Mouse (Mus musculus): Measurements from ENCODE around the gene Btbd9. TPM values are rescaled to one million over a fixed set of nuclear protein-coding genes. Genes with fewer than 3 reads are reported as not detected.
A peak's percentile ranks its signal among the peaks of the same experiment; 100 is the strongest.

Gene Btbd9
- total and polyA plus RNA-seq, 2 experiments from 2014 or later, result 85.5 to 138 TPM

DNA sequence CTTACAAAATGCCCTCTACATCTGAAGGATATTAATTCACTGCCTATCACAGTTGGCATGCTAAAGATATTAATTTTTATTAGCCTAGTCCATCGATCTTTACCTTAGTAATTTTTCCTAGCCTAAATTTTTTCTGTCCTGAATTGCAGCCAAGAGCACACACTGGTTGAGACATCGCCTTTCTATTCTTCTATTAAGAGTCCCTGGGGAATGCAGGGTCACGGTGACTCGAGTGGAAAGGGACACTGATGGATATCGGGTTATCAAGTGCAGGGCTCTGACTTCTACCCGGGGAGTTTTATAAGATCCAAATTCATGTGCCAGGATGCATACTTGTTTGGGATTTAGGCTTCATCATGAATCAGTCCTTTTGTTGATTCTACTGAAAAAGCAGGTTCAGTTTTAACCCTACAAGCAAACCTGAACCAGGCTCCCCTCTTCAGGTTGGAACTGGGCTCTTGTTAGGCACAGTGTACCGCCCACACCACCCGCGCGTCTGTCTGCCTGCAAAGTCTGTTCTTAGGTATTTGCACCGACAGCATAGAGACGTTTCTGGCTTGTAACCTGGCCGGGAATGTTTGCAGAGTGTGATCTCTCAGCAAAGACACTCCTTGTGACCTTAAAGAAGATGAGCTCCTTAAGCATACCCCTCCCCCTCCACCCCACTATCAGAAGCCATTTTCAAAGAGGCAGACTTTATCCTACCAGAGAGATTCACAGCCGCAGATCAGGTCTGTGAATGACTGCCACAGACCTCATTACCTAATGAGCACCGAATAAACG, 297.5 kb downstream of the Btbd9 start:
- no peak overlapping the region for H3K9ac ChIP-seq (replicated peaks; ENCODE audit: low read length, poor library complexity, severe bottlenecking)
- H3K4me1 ChIP-seq (ENCODE audit: insufficient read depth, low read length), result no peaks in the 10 kb centered on the region; the same call in 1 of the 2 replicates
- no peak overlapping the region for H3K4me3 ChIP-seq (ENCODE audit: low read depth, low read length)
- ATAC-seq (ENCODE audit: low FRiP score) (no peak), DNase-seq (ENCODE audit: low spot score) (no peak)
- no peak for TF ChIP-seq CTCF (IDR thresholded peaks at IDR 0.05)
- H3K4me2 ChIP-seq (ENCODE audit: low read depth, low read length, poor library complexity, severe bottlenecking), result no peak overlapping the region
- peak overlapping the region; percentile 44 for H3K27ac ChIP-seq (ENCODE audit: low read depth, low read length)
- H3K36me3 ChIP-seq (ENCODE audit: insufficient read depth, low read length), result peaks cover 2% of the 10 kb centered on the region
- no peaks in the 10 kb centered on the region for H3K9me3 ChIP-seq (ENCODE audit: low read length)
- WGBS, result 18% methylated on average over 16 of the region's 16 CpGs
- no peaks in the 10 kb centered on the region for H3K27me3 ChIP-seq (ENCODE audit: insufficient read depth, low read length)

DNA sequence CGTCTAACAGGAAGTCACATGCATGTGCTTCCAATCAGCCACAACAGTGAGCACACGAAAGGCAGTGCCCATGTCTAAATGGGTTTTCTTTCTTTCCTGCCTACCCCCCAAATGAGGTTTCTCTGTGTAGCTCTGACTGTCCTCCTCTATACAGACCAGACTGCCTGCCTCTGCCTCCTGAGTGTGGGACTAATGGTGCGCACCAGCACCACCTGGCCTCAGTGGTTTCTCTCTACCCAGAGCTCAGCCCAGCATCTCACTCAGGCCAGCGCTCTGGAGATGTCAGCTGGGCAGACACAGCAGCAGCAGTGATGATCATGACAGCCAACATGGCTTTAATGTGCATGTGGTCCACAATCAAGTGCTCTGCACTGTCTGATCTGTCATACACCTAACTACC, 299.8 kb downstream of the Btbd9 start:
- Histone ChIP-seq H3K4me1 (ENCODE audit: insufficient read depth, low read length) (no peaks in the 10 kb centered on the region; the same call in 1 of the 2 replicates), H3K4me3 (ENCODE audit: low read depth, low read length) (no peak overlapping the region), H3K27ac (ENCODE audit: low read depth, low read length) (no peak overlapping the region), H3K4me2 (ENCODE audit: low read depth, low read length, poor library complexity, severe bottlenecking) (no peak overlapping the region), H3K9me3 (ENCODE audit: low read length) (no peaks in the 10 kb centered on the region), H3K36me3 (ENCODE audit: insufficient read depth, low read length) (peaks cover 3% of the 10 kb centered on the region), H3K9ac (replicated peaks; ENCODE audit: low read length, poor library complexity, severe bottlenecking) (no peak overlapping the region), H3K27me3 (ENCODE audit: insufficient read depth, low read length) (no peaks in the 10 kb centered on the region)
- DNase-seq (ENCODE audit: low spot score) (no peak), ATAC-seq (ENCODE audit: low FRiP score) (no peak)
- 92% methylated on average over 4 of the region's 4 CpGs for WGBS
- TF ChIP-seq CTCF (IDR thresholded peaks at IDR 0.05), result no peak

DNA sequence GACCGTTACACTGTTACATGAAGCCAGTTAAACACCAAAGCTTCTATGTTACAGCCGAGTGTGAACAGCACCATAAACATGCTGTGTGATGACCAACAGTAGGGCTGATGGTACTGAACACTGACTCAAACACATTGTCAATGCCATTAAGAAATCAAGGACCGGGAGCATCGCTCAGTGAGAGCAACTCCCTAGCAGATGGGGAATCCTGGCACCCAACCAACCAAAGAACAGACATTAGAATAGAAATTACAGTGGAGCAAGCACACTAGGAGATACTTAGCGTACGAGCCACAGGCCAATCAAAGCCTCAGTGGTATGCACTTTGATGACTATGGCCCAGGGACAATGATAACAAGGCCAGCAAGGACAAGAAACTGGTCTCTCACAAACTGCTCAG, 303.5 kb downstream of the Btbd9 start:
- H3K4me3 ChIP-seq (ENCODE audit: low read depth, low read length), result no peak overlapping the region
- H3K27ac ChIP-seq (ENCODE audit: low read depth, low read length), result no peak overlapping the region
- H3K4me1 ChIP-seq (ENCODE audit: insufficient read depth, low read length), result no peaks in the 10 kb centered on the region
- no peaks in the 10 kb centered on the region for H3K9me3 ChIP-seq (ENCODE audit: low read length)
- no peaks in the 10 kb centered on the region for H3K27me3 ChIP-seq (ENCODE audit: insufficient read depth, low read length)
- DNase-seq (ENCODE audit: low spot score) (peak; percentile 66), ATAC-seq (ENCODE audit: low FRiP score) (no peak)
- no peak overlapping the region for H3K4me2 ChIP-seq (ENCODE audit: low read depth, low read length, poor library complexity, severe bottlenecking)
- H3K36me3 ChIP-seq (ENCODE audit: insufficient read depth, low read length), result peaks cover 3% of the 10 kb centered on the region
- 92% methylated on average over 6 of the region's 6 CpGs for WGBS
- TF ChIP-seq CTCF (IDR thresholded peaks at IDR 0.05), result no peak
- H3K9ac ChIP-seq (replicated peaks; ENCODE audit: low read length, poor library complexity, severe bottlenecking), result no peak overlapping the region

DNA sequence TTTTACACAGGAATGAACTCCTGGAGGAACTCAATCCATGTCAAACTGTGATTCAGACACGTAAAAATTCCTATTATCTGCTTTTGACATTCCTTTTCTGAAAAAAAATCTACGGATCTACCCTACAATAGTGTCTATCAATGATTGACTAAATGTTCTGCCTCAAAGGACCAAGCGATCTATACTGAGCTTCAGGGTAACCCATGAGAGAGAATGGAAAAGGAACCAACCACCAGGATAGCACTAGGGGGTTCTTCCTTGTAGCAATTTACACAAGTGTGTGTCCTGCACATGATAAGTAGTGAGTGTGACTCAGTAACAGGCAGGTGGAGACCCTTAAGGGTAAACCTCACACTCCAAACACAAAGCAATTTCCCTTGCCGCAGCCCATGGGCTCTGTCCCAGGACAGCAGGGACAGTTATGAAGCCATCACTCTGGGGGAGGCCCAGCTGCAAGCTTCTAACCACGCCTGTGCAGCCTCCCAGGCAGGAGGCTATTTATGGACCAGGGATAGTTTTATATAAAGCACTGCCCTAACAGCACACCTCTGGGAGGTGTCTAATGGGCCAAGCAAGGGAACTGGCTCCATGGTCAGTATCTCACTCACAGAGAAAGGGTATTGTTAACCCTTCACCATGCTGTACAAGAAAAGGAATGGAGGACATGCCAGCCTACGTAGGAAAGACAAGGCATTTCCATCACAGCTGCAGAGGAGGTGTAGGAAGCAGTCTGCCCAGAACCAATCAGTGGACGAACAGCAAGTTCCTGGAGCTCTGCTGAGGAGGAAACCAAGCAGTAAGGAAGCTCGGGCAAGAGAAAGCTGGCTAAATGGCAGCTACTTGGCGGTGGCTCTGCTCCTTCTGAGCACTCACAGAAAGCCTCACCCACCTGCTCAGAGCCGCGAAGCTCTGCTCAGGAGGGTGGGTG, 306.9 kb downstream of the Btbd9 start:
- ATAC-seq (ENCODE audit: low FRiP score) (no peak), DNase-seq (ENCODE audit: low spot score) (no peak)
- H3K9ac ChIP-seq (replicated peaks; ENCODE audit: low read length, poor library complexity, severe bottlenecking), result no peak overlapping the region
- no peak overlapping the region for H3K4me3 ChIP-seq (ENCODE audit: low read depth, low read length)
- no peak overlapping the region for H3K27ac ChIP-seq (ENCODE audit: low read depth, low read length)
- H3K27me3 ChIP-seq (ENCODE audit: insufficient read depth, low read length), result no peaks in the 10 kb centered on the region
- H3K9me3 ChIP-seq (ENCODE audit: low read length), result no peaks in the 10 kb centered on the region
- H3K4me1 ChIP-seq (ENCODE audit: insufficient read depth, low read length), result no peaks in the 10 kb centered on the region
- TF ChIP-seq CTCF (IDR thresholded peaks at IDR 0.05), result no peak
- 87% methylated on average over 11 of the region's 11 CpGs for WGBS
- H3K36me3 ChIP-seq (ENCODE audit: insufficient read depth, low read length), result peaks cover 3% of the 10 kb centered on the region
- H3K4me2 ChIP-seq (ENCODE audit: low read depth, low read length, poor library complexity, severe bottlenecking), result no peak overlapping the region

DNA sequence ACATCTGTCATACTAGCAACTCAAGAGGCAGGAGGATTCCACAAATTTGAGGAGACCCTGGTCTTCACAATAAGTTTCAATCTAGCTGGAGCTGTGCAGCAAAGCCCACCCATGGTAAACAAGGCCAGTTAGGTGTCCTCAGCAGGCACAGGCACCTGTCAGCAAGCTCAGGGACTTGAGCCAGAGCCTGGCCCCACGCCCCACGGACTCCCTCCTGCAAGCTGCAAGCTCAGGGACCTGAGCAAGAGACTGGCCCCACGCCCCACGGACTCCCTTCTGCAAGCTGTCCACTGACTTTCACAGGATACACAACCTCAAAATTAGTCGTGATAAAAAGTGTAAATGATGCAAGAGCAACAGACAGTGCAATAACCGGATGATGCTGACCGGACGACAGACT, 307.8 kb downstream of the Btbd9 start:
- no peak for ATAC-seq (ENCODE audit: low FRiP score)

More for the DNA sequence above, 307.8 kb downstream of the Btbd9 start:
- no peak overlapping the region for H3K9ac ChIP-seq (replicated peaks; ENCODE audit: low read length, poor library complexity, severe bottlenecking)
- H3K4me2 ChIP-seq (ENCODE audit: low read depth, low read length, poor library complexity, severe bottlenecking), result no peak overlapping the region
- H3K4me1 ChIP-seq (ENCODE audit: insufficient read depth, low read length), result no peaks in the 10 kb centered on the region
- no peak for DNase-seq (ENCODE audit: low spot score)
- H3K36me3 ChIP-seq (ENCODE audit: insufficient read depth, low read length), result no peaks in the 10 kb centered on the region
- no peaks in the 10 kb centered on the region for H3K27me3 ChIP-seq (ENCODE audit: insufficient read depth, low read length)
- no peaks in the 10 kb centered on the region for H3K9me3 ChIP-seq (ENCODE audit: low read length)
- H3K27ac ChIP-seq (ENCODE audit: low read depth, low read length), result no peak overlapping the region
- TF ChIP-seq CTCF (IDR thresholded peaks at IDR 0.05), result no peak
- WGBS, result 89% methylated on average over 8 of the region's 8 CpGs
- no peak overlapping the region for H3K4me3 ChIP-seq (ENCODE audit: low read depth, low read length)

Measured in midbrain, postnatal 0 days (tissue).